Mouse (Mus musculus) central nervous system, embryonic 18 days (tissue): ENCODE results near the gene Gmds. TPM values are rescaled to one million over a fixed set of nuclear protein-coding genes. Genes with fewer than 3 reads are reported as not detected.

ENCODE experiments used
- polyA plus RNA-seq: library from polyadenylated mRNA; depleted of rRNA; stranded (reverse); fragments of >200 nt; gene quantifications from 2 replicates; pipeline ENCODE4 v1.2.3, GENCODE M21; 2012; rRNA removed

Gmds gene
- polyA plus RNA-seq: 24.7 and 25.1 TPM in 2 replicates

DNA sequence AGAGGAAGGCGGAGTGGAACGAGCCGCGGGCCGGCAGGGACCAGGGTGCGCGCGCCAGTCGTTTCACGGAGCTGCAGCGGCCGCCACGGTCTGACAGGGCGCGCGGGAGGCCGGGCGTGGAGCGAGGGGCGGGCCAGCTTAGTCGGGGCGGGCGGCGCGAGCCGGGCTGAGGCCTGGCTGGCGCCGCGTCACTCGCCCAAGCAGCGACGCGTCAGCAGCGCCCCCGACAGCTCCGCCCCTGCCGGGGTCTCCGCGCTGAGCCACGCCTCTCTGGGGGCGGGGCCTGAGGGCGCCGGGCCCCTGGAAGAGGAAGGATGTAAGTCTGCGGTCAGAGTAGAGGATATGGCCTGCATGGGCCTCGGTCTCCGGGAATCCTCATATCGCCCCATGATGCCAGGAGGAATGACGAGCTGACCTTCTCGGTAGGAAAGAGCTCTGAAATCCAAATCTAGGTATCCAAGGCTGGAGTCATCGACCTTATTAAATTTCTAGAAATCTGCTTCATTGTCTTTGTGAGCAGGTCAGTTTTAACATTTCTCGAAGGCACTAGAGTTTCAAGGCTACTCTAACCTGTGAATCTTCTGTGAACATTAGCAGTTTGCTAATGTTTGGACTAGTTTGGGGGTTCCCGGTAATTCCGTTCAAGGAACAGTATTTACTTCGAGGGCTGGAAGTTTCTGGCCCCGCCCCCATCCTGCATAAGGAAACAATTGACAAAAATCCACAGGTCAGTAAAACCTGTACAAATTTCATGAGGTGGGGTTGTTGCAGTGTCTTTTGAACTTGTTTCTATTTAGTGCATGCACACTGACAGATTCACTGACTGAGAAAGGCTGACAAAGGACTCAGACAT, at the start of gene Gmds:
Gene Gmds (minus strand): TSS at position 228 of the 853 bp plus-strand sequence.

DNA sequence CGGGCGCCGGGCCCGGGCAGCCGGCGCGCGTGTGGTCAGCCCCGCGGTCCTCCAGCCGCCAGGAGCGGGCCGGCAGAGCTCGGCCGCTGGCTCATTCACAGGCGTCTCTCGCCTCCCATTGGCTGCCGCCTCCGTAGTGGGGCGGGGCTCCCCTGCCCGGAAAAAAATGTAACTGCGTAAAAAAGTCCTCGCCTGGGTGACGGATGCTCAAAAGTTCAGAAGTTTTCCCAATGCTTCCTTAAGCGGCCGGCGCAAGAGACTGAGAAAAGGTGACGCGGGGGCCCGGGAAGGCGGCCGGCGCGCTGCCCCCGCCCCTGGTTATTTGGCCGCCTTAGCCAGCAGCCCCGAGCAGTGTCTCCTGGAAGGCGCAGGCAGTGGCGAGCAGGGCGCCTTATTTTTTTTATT, 532.1 kb downstream of the Gmds start, which contains the start of gene Foxc1:
Gene Foxc1 (plus strand): TSS at position 206 of the 405 bp plus-strand sequence.

